Mouse (Mus musculus) gastrocnemius, postnatal 36 days (tissue): ENCODE measurements around the gene Tcl1b3. TPM values are rescaled to one million over a fixed set of nuclear protein-coding genes. Genes with fewer than 3 reads are reported as not detected.

Experiments used
- DNase-seq, 2 experiments: peaks; one replicate each; pipeline ENCODE4 v3.0.0; 2022
- intact Hi-C: fragments of 180-260 bp; cut with DNase I; formaldehyde crosslinking; loops from one replicate; pipeline ENCODE4 v1.15.1; 2025
- total RNA-seq, 2 experiments: library from RNA; stranded (reverse); gene quantifications; 2 replicates each; pipeline ENCODE4 v1.2.3; 2021

Tcl1b3 gene
- total RNA-seq, 2 experiments from 2014 or later = not detected

DNA sequence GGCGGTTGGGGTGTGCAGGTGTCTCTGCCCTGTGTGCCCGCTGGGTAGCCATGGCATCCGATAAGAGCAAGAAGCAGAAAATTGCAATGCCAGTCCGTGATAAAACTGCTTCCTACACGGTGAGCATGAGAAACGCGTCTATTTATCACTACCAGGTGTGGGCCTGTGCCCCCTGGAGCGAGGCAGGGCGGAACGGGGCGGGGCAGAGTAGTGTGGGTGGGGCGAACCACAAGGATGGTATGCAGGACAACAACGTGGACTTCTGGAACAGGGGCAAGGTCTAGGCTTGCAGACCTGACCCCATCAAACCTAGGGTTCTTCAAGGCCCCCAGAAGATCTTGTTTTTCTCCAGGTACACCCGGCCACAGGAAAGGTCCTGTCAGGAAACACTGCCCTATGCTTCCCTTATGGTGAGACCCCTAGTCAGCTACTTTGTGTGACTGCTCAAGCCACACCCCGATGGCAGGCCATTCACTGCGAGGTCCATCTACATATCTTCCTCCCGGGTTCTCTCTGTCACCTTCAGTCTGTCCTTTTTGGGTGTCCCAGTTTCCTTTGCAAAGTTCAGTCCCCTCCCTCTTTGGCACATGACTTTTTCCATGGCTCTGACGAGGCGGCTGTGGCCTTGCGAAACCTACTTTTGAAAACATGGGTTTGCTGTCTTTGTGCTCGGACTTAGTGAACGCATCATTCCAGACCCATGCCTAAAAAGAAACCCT, 31.9 kb downstream of the Tcl1b3 start, which contains the start of gene Tcl1:
TSS of gene Tcl1 (minus strand) at position 193 of the 719 bp plus-strand sequence.
- intact Hi-C loops = no loop called here
- no peak for DNase-seq

GRCm38 (mm10) chr12:105224621-105225320, 33.9 kb downstream of the Tcl1b3 start:
- no peak for DNase-seq
- intact Hi-C loops = no loop called here

GRCm38 (mm10) chr12:105234362-105234761, 43.5 kb downstream of the Tcl1b3 start:
- DNase-seq = no peak
- intact Hi-C loops = no loop called here

DNA sequence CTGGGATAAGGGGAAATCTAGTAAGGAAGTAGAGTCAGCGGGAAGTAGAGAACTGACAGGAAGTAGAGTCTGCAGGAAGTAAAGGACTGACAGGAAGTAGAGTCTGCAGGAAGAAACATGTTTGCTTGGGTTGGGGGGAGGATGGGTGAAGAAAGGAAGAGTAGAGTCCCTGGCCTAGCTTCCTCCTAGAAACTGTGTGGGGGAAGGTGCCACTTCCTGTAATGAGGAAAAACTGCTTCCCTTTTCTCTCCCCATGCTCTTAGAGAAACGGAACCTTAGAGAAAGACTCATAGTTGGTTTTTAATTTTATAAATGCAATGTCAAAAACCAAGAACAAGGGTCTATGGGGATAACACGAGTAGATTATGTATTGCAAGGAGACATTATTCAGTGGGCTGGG, 44.2 kb downstream of the Tcl1b3 start:
- intact Hi-C loops = no loop called here
- DNase-seq = no peak

- no peak for DNase-seq
- intact Hi-C loops = no loop called here
These were observed 48.2 kb downstream of the Tcl1b3 start for GRCm38 (mm10) chr12:105239060-105239459.

Other genes with a start within 250 kb of the Tcl1b3 start
- 1 to 10 TPM; 3.1 to 3.8 TPM for gene Syne3, start 181.2 kb upstream of the Tcl1b3 start, total RNA-seq
- 10 to 100 TPM; 57.9 to 61.2 TPM for gene Glrx5, start 158.4 kb upstream of the Tcl1b3 start, total RNA-seq
- not detected for gene Tcl1b2, start 45.0 kb upstream of the Tcl1b3 start, total RNA-seq
- gene Tcl1b1, start 31.4 kb upstream of the Tcl1b3 start, total RNA-seq = not detected
- not detected for gene Tcl1b5, start 14.7 kb upstream of the Tcl1b3 start, total RNA-seq
- gene Tcl1b4, start 10.9 kb downstream of the Tcl1b3 start, total RNA-seq = not detected
- gene Tcl1, start 31.8 kb downstream of the Tcl1b3 start, total RNA-seq = not detected
- not detected for gene Tunar, start 142.8 kb downstream of the Tcl1b3 start, total RNA-seq